Mouse (Mus musculus) G1E (cell line): Measurements from ENCODE around the gene Cdk5rap1. TPM values are rescaled to one million over a fixed set of nuclear protein-coding genes. Genes with fewer than 3 reads are reported as not detected.
"Not testable (repeated sequence)": the region's sequence is repeated elsewhere in the genome, so short reads cannot be mapped to it uniquely, and the experiment has no call there.

Source experiments
- ATAC-seq: 2 replicates; pipeline ENCODE4 v1.8.0; 2016; ENCODE audit warnings: mild to moderate bottlenecking; ENCODE audit not compliant: insufficient number of reproducible peaks, poor library complexity, low FRiP score, severe bottlenecking; ENCODE audit errors: extremely low read depth
- DNase-seq: peaks from one replicate; pipeline ENCODE4 v3.0.0; 2012; ENCODE audit warnings: low spot score
- H3K27me3 ChIP-seq: 2 replicates; pipeline ENCODE4 v1.6.1; 2012; ENCODE audit warnings: mild to moderate bottlenecking, low read length, inconsistent platforms; ENCODE audit not compliant: insufficient read depth
- H3K36me3 ChIP-seq: replicated peaks from 2 replicates; pipeline ENCODE3; 2012; ENCODE audit warnings: mild to moderate bottlenecking, inconsistent platforms
- H3K4me1 ChIP-seq: 2 replicates; pipeline ENCODE4 v1.6.1; 2012; ENCODE audit warnings: low read depth, low read length, inconsistent platforms, mixed read lengths; ENCODE audit not compliant: insufficient read depth
- H3K4me3 ChIP-seq: 2 replicates; pipeline ENCODE4 v1.5.1; 2012; ENCODE audit warnings: low read depth, mild to moderate bottlenecking, inconsistent platforms, low read length, moderate library complexity, mixed read lengths
- H3K9me3 ChIP-seq: replicated peaks from 2 replicates; pipeline ENCODE4 v1.6.1; 2012; ENCODE audit warnings: inconsistent platforms
- CTCF ChIP-seq: IDR thresholded peaks from 2 replicates; pipeline ENCODE4 v1.5.1; 2012; ENCODE audit warnings: low read depth, low read length, inconsistent platforms, mixed read lengths
- GATA1 ChIP-seq: IDR thresholded peaks from 2 replicates; pipeline ENCODE4 v1.6.1; 2012; ENCODE audit warnings: borderline replicate concordance, low read length, inconsistent platforms, mixed read lengths
- GATA2 ChIP-seq: IDR thresholded peaks from 2 replicates; pipeline ENCODE4 v1.6.1; 2012; ENCODE audit warnings: low read depth, low read length, inconsistent platforms, borderline replicate concordance
- POLR2AphosphoS5 ChIP-seq: IDR thresholded peaks from 2 replicates; pipeline ENCODE4 v1.6.1; 2012; ENCODE audit warnings: low read depth, low read length, inconsistent platforms; ENCODE audit not compliant: insufficient replicate concordance
- TAL1 ChIP-seq: conservative IDR thresholded peaks from 2 replicates; pipeline ENCODE4 v1.6.1; 2012; ENCODE audit warnings: low read depth, low read length, inconsistent platforms, mixed read lengths
- polyA plus RNA-seq: library from polyadenylated mRNA; stranded (reverse); fragments of >175 nt; gene quantifications from 2 replicates; pipeline ENCODE4 v1.2.3, GENCODE M21; 2012
- total RNA-seq, 2 experiments: library from RNA; stranded (forward) in 1 of 2; stranded (reverse) in 1 of 2; fragments of 200-1000 nt in 1 of 2; fragments of >200 nt in 1 of 2; fragmentation: Nextera tagmentation in 1 of 2; gene quantifications; 2 replicates each; pipeline ENCODE4 v1.2.3; 2014 to 2017

The Cdk5rap1 gene
- total and polyA plus RNA-seq, 3 experiments: 1.2 to 24.8 (median 21.7) TPM

GRCm38 (mm10) chr2:154367510-154367909 is 5.3 kb downstream of the Cdk5rap1 start:
- H3K4me1 ChIP-seq: peaks cover 10% of the 10 kb centered on the region
- H3K36me3 ChIP-seq: peaks cover 70% of the 10 kb centered on the region
- ATAC-seq (no peak), DNase-seq (no peak)
- no peaks in the 10 kb centered on the region for H3K9me3 ChIP-seq
- TF ChIP-seq TAL1 (no peak), GATA1 (no peak), CTCF (no peak), POLR2AphosphoS5 (no peak), GATA2 (no peak)
- no peak overlapping the region for H3K4me3 ChIP-seq
- no peaks in the 10 kb centered on the region for H3K27me3 ChIP-seq

- H3K27me3 ChIP-seq, H3K4me1 ChIP-seq, ATAC-seq, H3K4me3 ChIP-seq, H3K9me3 ChIP-seq, DNase-seq: not testable (repeated sequence)
- peaks cover 45% of the 10 kb centered on the region for H3K36me3 ChIP-seq
Measured at GRCm38 (mm10) chr2:154354000-154354425, 18.8 kb downstream of the Cdk5rap1 start.

DNA sequence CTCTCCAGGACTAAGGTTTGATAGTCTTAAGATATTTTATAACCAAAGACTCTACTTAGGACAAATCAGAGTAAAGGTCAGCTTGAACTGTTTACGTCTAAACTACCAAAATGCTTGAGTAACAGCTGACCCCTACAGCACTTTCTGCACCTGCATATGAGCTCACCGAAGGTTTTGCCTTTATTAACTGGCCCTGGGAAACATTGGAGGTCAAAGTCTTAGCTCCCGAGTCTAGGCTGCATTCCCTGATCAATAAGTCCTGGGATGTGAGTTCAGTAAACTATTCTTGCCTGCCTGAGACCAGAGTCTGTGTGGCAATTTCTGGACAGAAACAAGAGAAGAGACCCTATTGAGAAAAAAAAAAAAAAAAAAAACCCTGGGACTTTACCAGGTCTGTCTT is 24.7 kb downstream of the Cdk5rap1 start:
- Histone ChIP-seq H3K27me3 (no peaks in the 10 kb centered on the region), H3K9me3 (no peaks in the 10 kb centered on the region), H3K4me3 (no peak overlapping the region), H3K36me3 (peaks cover 79% of the 10 kb centered on the region), H3K4me1 (no peaks in the 10 kb centered on the region)
- TF ChIP-seq POLR2AphosphoS5 (no peak), TAL1 (no peak), CTCF (no peak), GATA2 (no peak), GATA1 (no peak)
- ATAC-seq (no peak), DNase-seq (no peak)

DNA sequence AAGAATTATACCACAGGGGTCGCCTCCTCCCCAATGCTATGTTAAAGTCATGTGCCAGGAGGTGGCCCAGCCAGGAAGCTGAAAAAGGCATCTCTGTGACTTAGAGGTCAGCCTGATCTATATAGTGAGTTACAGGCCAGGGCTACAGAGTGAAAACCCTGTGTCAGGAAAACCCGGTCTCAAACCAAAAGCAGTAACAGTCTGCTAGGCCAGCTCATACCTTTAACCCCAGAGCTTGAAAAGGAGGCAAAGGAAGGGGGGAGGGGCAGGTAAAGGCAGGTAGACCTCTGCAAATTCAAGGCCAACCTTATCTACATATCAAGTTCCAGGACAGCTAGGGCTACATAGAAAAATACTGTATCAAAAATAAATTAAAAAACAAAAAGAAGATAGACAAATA is 33.5 kb downstream of the Cdk5rap1 start:
- ATAC-seq: no peak
- Histone ChIP-seq H3K27me3 (no peaks in the 10 kb centered on the region), H3K4me1 (no peaks in the 10 kb centered on the region), H3K4me3 (no peak overlapping the region), H3K9me3 (no peaks in the 10 kb centered on the region), H3K36me3 (peaks cover 73% of the 10 kb centered on the region)
- TF ChIP-seq GATA2 (no peak), CTCF (no peak)
- no peak for DNase-seq

DNA sequence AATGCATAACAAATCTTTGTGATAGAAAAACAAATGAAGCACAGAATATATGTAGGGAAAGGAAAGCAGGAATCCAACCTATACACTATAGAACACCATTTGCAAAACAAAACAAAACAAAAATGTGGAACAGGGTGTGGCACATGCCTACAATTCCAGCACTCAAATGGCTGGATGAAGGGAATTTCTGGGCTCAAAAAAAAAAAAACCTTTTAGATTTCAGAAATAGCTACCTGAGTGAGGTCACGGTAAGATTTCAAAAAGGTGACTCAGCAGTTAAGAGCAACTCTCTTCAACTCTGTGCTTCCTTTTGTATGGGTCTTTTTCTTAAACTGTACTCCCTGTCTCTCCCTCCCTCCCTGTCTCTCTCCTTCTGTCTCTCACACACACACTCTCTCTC is 34.6 kb downstream of the Cdk5rap1 start:
- Histone ChIP-seq H3K9me3 (no peaks in the 10 kb centered on the region), H3K4me1 (no peaks in the 10 kb centered on the region), H3K27me3 (no peaks in the 10 kb centered on the region), H3K36me3 (peaks cover 67% of the 10 kb centered on the region), H3K4me3 (no peak overlapping the region)
- ATAC-seq: no peak
- no peak for DNase-seq
- TF ChIP-seq CTCF (no peak), GATA2 (no peak), TAL1 (no peak)

- H3K9me3 ChIP-seq: no peaks in the 10 kb centered on the region
- no peak for TF ChIP-seq CTCF
- no peak for TF ChIP-seq POLR2AphosphoS5
- no peak for TF ChIP-seq TAL1
- TF ChIP-seq GATA2: no peak
- TF ChIP-seq GATA1: no peak
- peaks cover 42% of the 10 kb centered on the region for H3K36me3 ChIP-seq
- no peak for DNase-seq
- no peaks in the 10 kb centered on the region for H3K27me3 ChIP-seq
- H3K4me3 ChIP-seq: no peak overlapping the region
- no peak for ATAC-seq
- no peaks in the 10 kb centered on the region; the same call in 1 of the 2 replicates for H3K4me1 ChIP-seq
Measured at GRCm38 (mm10) chr2:154335572-154335971, 37.2 kb downstream of the Cdk5rap1 start.

DNA sequence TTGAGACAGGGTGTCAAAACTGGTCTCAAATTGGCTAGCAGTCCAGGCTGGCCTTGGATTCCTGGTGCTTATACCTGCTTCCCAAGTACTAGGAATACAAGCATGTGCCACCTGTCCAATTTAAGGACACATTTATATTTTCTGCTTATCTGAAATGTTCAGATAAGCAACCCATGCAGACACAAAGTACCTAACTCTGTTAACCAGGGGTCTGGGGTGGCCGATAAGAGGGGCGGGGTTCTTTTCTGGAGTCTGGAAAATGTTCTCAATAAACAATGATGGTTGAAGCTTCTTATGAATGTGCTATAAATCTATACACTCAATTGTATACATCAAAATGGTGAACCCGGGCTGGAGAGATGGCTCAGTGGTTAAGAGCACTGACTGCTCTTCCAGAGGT is 46.0 kb downstream of the Cdk5rap1 start:
- Histone ChIP-seq H3K4me1 (peaks cover 29% of the 10 kb centered on the region), H3K9me3 (no peaks in the 10 kb centered on the region), H3K36me3 (no peaks in the 10 kb centered on the region), H3K4me3 (no peak overlapping the region), H3K27me3 (no peaks in the 10 kb centered on the region)
- ATAC-seq (peak; percentile 54; the same call in 1 of the 2 replicates), DNase-seq (peak; percentile 41)
- TF ChIP-seq TAL1: peak; percentile 80
- TF ChIP-seq GATA1: no peak

GRCm38 (mm10) chr2:154313771-154314170 is 59.0 kb downstream of the Cdk5rap1 start:
- not testable (repeated sequence) for H3K36me3 ChIP-seq, DNase-seq, ATAC-seq, H3K4me1 ChIP-seq, H3K9me3 ChIP-seq, H3K4me3 ChIP-seq
- H3K27me3 ChIP-seq: peaks cover 11% of the 10 kb centered on the region

- H3K9me3 ChIP-seq, H3K36me3 ChIP-seq, H3K4me1 ChIP-seq, H3K27me3 ChIP-seq, H3K4me3 ChIP-seq, DNase-seq, ATAC-seq: not testable (repeated sequence)
Measured at GRCm38 (mm10) chr2:154306927-154307326, 65.9 kb downstream of the Cdk5rap1 start, which contains the start of gene Bpifb9b. Gene Bpifb9b, plus strand, starts transcription at chr2:154307227.

- not testable (repeated sequence) for DNase-seq, H3K27me3 ChIP-seq, H3K4me1 ChIP-seq, H3K36me3 ChIP-seq, H3K4me3 ChIP-seq, ATAC-seq, H3K9me3 ChIP-seq
Measured at GRCm38 (mm10) chr2:154304604-154305003, 68.2 kb downstream of the Cdk5rap1 start.
